ENCODE assay signal across 8 mouse cellular contexts in genomic region chr4:58553631-58554358, GRCm38 (mm10). TPM values are rescaled to one million over a fixed set of nuclear protein-coding genes. Genes with fewer than 3 reads are reported as not detected.
DNase-seq lines count a peak whose midpoint lies in the region; ATAC-seq and TF ChIP-seq lines count a peak whose summit lies in the region.

Lpar1 (minus strand) TSS chr4:58553898.

- no peak for TF ChIP-seq POLR2A in embryonic fibroblast, embryonic 13.5 days (IDR thresholded peaks at IDR 0.05; ENCODE audit: low read depth, low read length)

- peak within 1 kb of the TSS; percentile 74 for H3K27ac ChIP-seq in embryonic fibroblast, embryonic 13.5 days (ENCODE audit: insufficient read depth, low read length)
- H3K27ac ChIP-seq in hindbrain, embryonic 12.5 days, result peak within 1 kb of the TSS; percentile 68
- H3K27ac ChIP-seq in liver, postnatal 0 days (ENCODE audit: low read depth), result 0 out of 2 replicates have a peak within 1 kb of the TSS, but pooled peaks have one; percentile 11

- peak within 1 kb of the TSS; percentile 87 for H3K4me3 ChIP-seq in embryonic fibroblast, embryonic 13.5 days (ENCODE audit: insufficient read depth, low read length)
- H3K4me3 ChIP-seq in hindbrain, embryonic 12.5 days, result peak within 1 kb of the TSS; percentile 70
- peak within 1 kb of the TSS; percentile 66 for H3K4me3 ChIP-seq in liver, postnatal 0 days (ENCODE audit: low read depth, low read length)

- TF ChIP-seq CTCF in embryonic fibroblast, embryonic 13.5 days (IDR thresholded peaks at IDR 0.05; ENCODE audit: borderline replicate concordance, insufficient read depth, low read length), result no peak
- TF ChIP-seq CTCF in liver, postnatal 0 days (IDR thresholded peaks at IDR 0.05; ENCODE audit: low read depth), result no peak

- ATAC-seq in hindbrain, embryonic 12.5 days (ENCODE audit: low FRiP score), result peak; percentile 65
- no peak for ATAC-seq in liver, postnatal 0 days

- peak within 1 kb of the TSS; percentile 73 for H3K9ac ChIP-seq in hindbrain, embryonic 12.5 days
- H3K9ac ChIP-seq in liver, postnatal 0 days (replicated peaks), result peak within 1 kb of the TSS; percentile 55

- DNase-seq in kidney, postnatal 4 days, result peak; percentile 51 to 66
- DNase-seq in kidney, postnatal 10 days, result no peak
- DNase-seq in WW6 (ENCODE audit: low read depth, low spot score), result peak; percentile 40
- DNase-seq in liver, postnatal 0 days, result no peak
- peak; percentile 59 for DNase-seq in urinary bladder, postnatal 14 days (ENCODE audit: low spot score)
- no peak for DNase-seq in cerebellum, adult 18-20 months

- no peak for TF ChIP-seq EP300 in liver, postnatal 0 days (IDR thresholded peaks at IDR 0.05; ENCODE audit: low read depth)

- H3K4me1 ChIP-seq in embryonic fibroblast, embryonic 13.5 days (ENCODE audit: control insufficient read depth, insufficient read depth, low read length), result no peaks in the 10 kb centered on the region
- H3K4me1 ChIP-seq in hindbrain, embryonic 12.5 days, result peaks cover 13% of the 10 kb centered on the region
- peaks cover 12% of the 10 kb centered on the region; the same call in 1 of the 2 replicates for H3K4me1 ChIP-seq in liver, postnatal 0 days (ENCODE audit: insufficient read depth)

- H3K4me2 ChIP-seq in hindbrain, embryonic 12.5 days (replicated peaks), result peak within 1 kb of the TSS; percentile 88
- peak within 1 kb of the TSS; percentile 92 for H3K4me2 ChIP-seq in liver, postnatal 0 days (ENCODE audit: low read depth, low read length)

- no peaks in the 10 kb centered on the region for H3K36me3 ChIP-seq in hindbrain, embryonic 12.5 days
- H3K36me3 ChIP-seq in liver, postnatal 0 days (replicated peaks; ENCODE audit: insufficient read depth, low read length), result no peaks in the 10 kb centered on the region

- no peaks in the 10 kb centered on the region for H3K9me3 ChIP-seq in hindbrain, embryonic 12.5 days (replicated peaks)
- no peaks in the 10 kb centered on the region for H3K9me3 ChIP-seq in liver, postnatal 0 days (ENCODE audit: low read length)

- H3K27me3 ChIP-seq in hindbrain, embryonic 12.5 days, result peaks cover 8% of the 10 kb centered on the region
- H3K27me3 ChIP-seq in liver, postnatal 0 days (ENCODE audit: insufficient read depth, low read length), result peaks cover 22% of the 10 kb centered on the region

- 3% methylated on average over 19 of the region's 19 CpGs for WGBS in hindbrain, embryonic 12.5 days
- WGBS in liver, postnatal 0 days (ENCODE audit: insufficient replicate concordance), result 15% methylated on average over 18 of the region's 19 CpGs

RNA-seq across cellular contexts. Expression of gene Lpar1, which starts in this region (rescaled TPM):
- polyA plus RNA-seq in embryonic fibroblast, embryonic 13.5 days (2011; ENCODE audit: insufficient read length, low read depth, missing spikeins), result 52.8 and 67.1 TPM in 2 replicates
- polyA plus RNA-seq in hindbrain, embryonic 12.5 days (2016; fragmentation: Nextera tagmentation; extraction: Ambion mirVana), result 63.6 and 78.1 TPM in 2 replicates
- 2.4 TPM in 2 replicates for polyA plus RNA-seq in liver, postnatal 0 days (2015; fragmentation: Nextera tagmentation; extraction: Ambion mirVana)

Comparison
In these comparisons a context has a peak if more than half of its experiments do, and no peak if none do; other contexts are left out.
1. RNA of gene Lpar1 (polyA plus RNA-seq): 52.8 to 67.1 TPM in embryonic fibroblast, embryonic 13.5 days and 63.6 to 78.1 TPM in hindbrain, embryonic 12.5 days; 2.4 TPM in liver, postnatal 0 days; every median in the first group is over 10 times any median in the second.
2. DNase-seq: peak in kidney, postnatal 4 days (2 of 2), WW6 (single experiment) and urinary bladder, postnatal 14 days (single experiment); none in kidney, postnatal 10 days (single experiment), liver, postnatal 0 days (single experiment) and cerebellum, adult 18-20 months (0 of 2).
3. H3K27ac ChIP-seq: peak in every context shown above with its lines; median percentile 74 in embryonic fibroblast, embryonic 13.5 days; 68 in hindbrain, embryonic 12.5 days; 11 in liver, postnatal 0 days.
4. Peak in every context shown above with its lines, with median percentiles within 50 percentile points of each other: H3K4me3 ChIP-seq.